Mouse (Mus musculus) forebrain, embryonic 10.5 days (tissue): ENCODE results near the gene Pmm2. TPM values are rescaled to one million over a fixed set of nuclear protein-coding genes. Genes with fewer than 3 reads are reported as not detected.

Experiments
- DNase-seq: peaks from one replicate; pipeline ENCODE4 v3.0.0-alpha.2; 2017; ENCODE audit warnings: low spot score; ENCODE audit errors: extremely low spot score
- H3K27ac ChIP-seq: fragments of 300-500 bp; sonication (generic); 2 replicates; pipeline ENCODE4 v1.5.1; 2016; ENCODE audit warnings: mild to moderate bottlenecking
- H3K27me3 ChIP-seq: fragments of 300-500 bp; sonication (generic); 2 replicates; pipeline ENCODE4 v1.6.1; 2016; ENCODE audit warnings: mild to moderate bottlenecking; ENCODE audit not compliant: poor library complexity, severe bottlenecking
- H3K36me3 ChIP-seq: fragments of 300-500 bp; sonication (generic); replicated peaks from 2 replicates; pipeline ENCODE4 v1.6.1; 2016; ENCODE audit warnings: mild to moderate bottlenecking, moderate library complexity
- H3K4me1 ChIP-seq: fragments of 300-500 bp; sonication (generic); 2 replicates; pipeline ENCODE4 v1.6.1; 2016
- H3K4me3 ChIP-seq: fragments of 300-500 bp; sonication (generic); 2 replicates; pipeline ENCODE4 v1.5.1; 2016; ENCODE audit warnings: mild to moderate bottlenecking, moderate library complexity
- H3K9me3 ChIP-seq: fragments of 300-500 bp; sonication (generic); 2 replicates; pipeline ENCODE4 v1.6.1; 2016; ENCODE audit warnings: mild to moderate bottlenecking, moderate library complexity
- WGBS: fragments of 180-500 bp; shearing (Covaris S2); methylation state at CpG from one replicate; pipeline ENCODE4 v1.1.7; 2016; 5-methylcytosine and 5-hydroxymethylcytosine counted together
- microRNA-seq: library from miRNA; unstranded; fragments of <30 nt; microRNA quantifications from one replicate; pipeline ENCODE4, GENCODE M21; 2017
- polyA plus RNA-seq: library from polyadenylated mRNA; unstranded; fragments of >200 nt; fragmentation: Nextera tagmentation; extraction: Ambion mirVana; gene quantifications from 2 replicates; pipeline ENCODE4 v1.2.1, GENCODE M21; 2016

The Pmm2 gene
- polyA plus RNA-seq, 1 experiment from 2014 or later = 54.4 TPM

- Histone ChIP-seq H3K9me3 (no peaks in the 10 kb centered on the region), H3K4me1 (no peaks in the 10 kb centered on the region), H3K4me3 (no peak overlapping the region), H3K36me3 (peaks cover 91% of the 10 kb centered on the region), H3K27me3 (no peaks in the 10 kb centered on the region), H3K27ac (no peak overlapping the region)
- no peak for DNase-seq
- 93% methylated on average over 11 of the region's 11 CpGs for WGBS
These were observed 52.6 kb downstream of the Pmm2 start for GRCm38 (mm10) chr16:8689979-8690656.

GRCm38 (mm10) chr16:8691206-8691605 is 53.7 kb downstream of the Pmm2 start:
- no peak for DNase-seq
- Histone ChIP-seq H3K36me3 (peaks cover 97% of the 10 kb centered on the region), H3K9me3 (no peaks in the 10 kb centered on the region), H3K27me3 (no peaks in the 10 kb centered on the region), H3K4me1 (no peaks in the 10 kb centered on the region), H3K4me3 (no peak overlapping the region), H3K27ac (no peak overlapping the region)
- 93% methylated on average over 7 of the region's 7 CpGs for WGBS

GRCm38 (mm10) chr16:8699556-8699955 is 62.1 kb downstream of the Pmm2 start:
- H3K9me3 ChIP-seq = no peaks in the 10 kb centered on the region
- H3K4me3 ChIP-seq = no peak overlapping the region
- DNase-seq = no peak
- WGBS = 95% methylated on average over 8 of the region's 8 CpGs
- H3K27me3 ChIP-seq = no peaks in the 10 kb centered on the region
- H3K4me1 ChIP-seq = no peaks in the 10 kb centered on the region
- peaks cover 100% of the 10 kb centered on the region for H3K36me3 ChIP-seq
- H3K27ac ChIP-seq = no peak overlapping the region

GRCm38 (mm10) chr16:8700586-8700985 is 63.1 kb downstream of the Pmm2 start:
- Histone ChIP-seq H3K27ac (no peak overlapping the region), H3K36me3 (peaks cover 100% of the 10 kb centered on the region), H3K4me3 (no peak overlapping the region), H3K27me3 (no peaks in the 10 kb centered on the region), H3K9me3 (no peaks in the 10 kb centered on the region), H3K4me1 (no peaks in the 10 kb centered on the region)
- 97% methylated on average over 3 of the region's 3 CpGs for WGBS
- DNase-seq = no peak

- peaks cover 95% of the 10 kb centered on the region for H3K36me3 ChIP-seq
- no peak for DNase-seq
- H3K27me3 ChIP-seq = no peaks in the 10 kb centered on the region
- no peaks in the 10 kb centered on the region for H3K4me1 ChIP-seq
- 91% methylated on average over 9 of the region's 9 CpGs for WGBS
- no peaks in the 10 kb centered on the region for H3K9me3 ChIP-seq
- no peak overlapping the region for H3K27ac ChIP-seq
- no peak overlapping the region for H3K4me3 ChIP-seq
These were observed 74.5 kb downstream of the Pmm2 start for GRCm38 (mm10) chr16:8711998-8712397.

Small RNA genes lying within 50 kb of the gene (microRNA-seq; reads per million reads assigned to microRNA genes)
- not detected for gene Gm22137

Other genes with a start within 250 kb of the Pmm2 start
- gene Tmem114, start 212.5 kb upstream of the Pmm2 start, polyA plus RNA-seq = 0.14 TPM in 1 of 2 replicates, not detected in the other
- gene Mettl22, start 166.9 kb upstream of the Pmm2 start, polyA plus RNA-seq = 24.4 and 25.7 TPM in 2 replicates
- gene Abat, start 124.2 kb upstream of the Pmm2 start, polyA plus RNA-seq = 16.2 and 16.8 TPM in 2 replicates
- 27.1 and 27.5 TPM in 2 replicates for gene Tmem186, start within 50 bp of the Pmm2 start, polyA plus RNA-seq
- gene Carhsp1, start 34.5 kb downstream of the Pmm2 start, polyA plus RNA-seq = 137 and 143 TPM in 2 replicates
- gene Gm5767, start 43.1 kb downstream of the Pmm2 start, polyA plus RNA-seq = 0.26 TPM in 1 of 2 replicates, not detected in the other
- gene Usp7, start 154.6 kb downstream of the Pmm2 start, polyA plus RNA-seq = 32.7 and 33.4 TPM in 2 replicates
- gene 1810013L24Rik, start 192.4 kb downstream of the Pmm2 start, polyA plus RNA-seq = 17.9 and 18.4 TPM in 2 replicates